Mouse (Mus musculus) C2C12 (cell line): Measurements from ENCODE around the gene Sgpp1. TPM values are rescaled to one million over a fixed set of nuclear protein-coding genes. Genes with fewer than 3 reads are reported as not detected.
A peak's percentile ranks its signal among the peaks of the same experiment; 100 is the strongest.

ENCODE experiments used
- H3K27me3 ChIP-seq: one replicate; pipeline ENCODE4 v1.6.1; 2011; ENCODE audit not compliant: control insufficient read depth, insufficient read depth, insufficient read length
- H3K36me3 ChIP-seq: one replicate; pipeline ENCODE4 v1.6.1; 2011; ENCODE audit not compliant: control insufficient read depth, insufficient read depth
- H3K4me3 ChIP-seq: one replicate; pipeline ENCODE4 v1.5.1; 2011; ENCODE audit warnings: mild to moderate bottlenecking, control low read depth; ENCODE audit not compliant: poor library complexity, insufficient read depth, severe bottlenecking
- H3K79me2 ChIP-seq: one replicate; pipeline ENCODE4 v1.6.1; 2011; ENCODE audit not compliant: control insufficient read depth, insufficient read depth
- H3K79me3 ChIP-seq: one replicate; pipeline ENCODE4 v1.6.1; 2011; ENCODE audit warnings: low read depth, control low read depth
- H3ac ChIP-seq: one replicate; pipeline ENCODE3; 2011; ENCODE audit warnings: low read depth; ENCODE audit not compliant: control insufficient read depth, insufficient read length
- CEBPB ChIP-seq: IDR thresholded peaks from one replicate; pipeline ENCODE4 v1.6.1; 2011; ENCODE audit warnings: low read depth, mild to moderate bottlenecking, control low read depth, moderate library complexity
- CTCF ChIP-seq: IDR thresholded peaks from one replicate; pipeline ENCODE4 v1.5.1; 2011; ENCODE audit not compliant: control insufficient read depth, insufficient read depth, insufficient read length
- FOSL1 ChIP-seq: IDR thresholded peaks from one replicate; pipeline ENCODE4 v1.8.0; 2011; ENCODE audit warnings: mild to moderate bottlenecking, low read length; ENCODE audit not compliant: poor library complexity, insufficient read depth, severe bottlenecking
- MAX ChIP-seq: IDR thresholded peaks from one replicate; pipeline ENCODE4 v1.6.1; 2011; ENCODE audit warnings: mild to moderate bottlenecking, control low read depth
- MYOD1 ChIP-seq: IDR thresholded peaks from one replicate; pipeline ENCODE4 v1.6.1; 2011; ENCODE audit warnings: low read depth; ENCODE audit not compliant: control insufficient read depth, insufficient read length
- MYOG ChIP-seq: IDR thresholded peaks from one replicate; pipeline ENCODE4 v1.6.1; 2011; ENCODE audit not compliant: control insufficient read depth, insufficient read length; ENCODE audit errors: extremely low read depth
- USF1 ChIP-seq: IDR thresholded peaks from one replicate; pipeline ENCODE4 v1.6.1; 2011; ENCODE audit warnings: low read depth, mild to moderate bottlenecking, control low read depth, moderate library complexity
- polyA plus RNA-seq: library from polyadenylated mRNA; unstranded; fragments of >200 nt; fragmentation: generic; extraction: Trizol; gene quantifications from one replicate; pipeline ENCODE4 v1.2.1, GENCODE M21; 2012; ENCODE audit warnings: missing spikeins

Sgpp1 gene
- polyA plus RNA-seq, 1 experiment = 9.2 TPM

GRCm38 (mm10) chr12:75740451-75740850 lies 4.9 kb upstream of the Sgpp1 start:
- Histone ChIP-seq H3K79me3 (no peaks in the 10 kb centered on the region), H3K36me3 (no peaks in the 10 kb centered on the region), H3K27me3 (no peaks in the 10 kb centered on the region), H3K4me3 (no peak overlapping the region), H3ac (no peak overlapping the region), H3K79me2 (no peaks in the 10 kb centered on the region)
- TF ChIP-seq FOSL1 (no peak), MYOD1 (no peak), CEBPB (no peak), MAX (no peak), USF1 (no peak), MYOG (no peak), CTCF (no peak)

GRCm38 (mm10) chr12:75739611-75740010 lies 4.1 kb upstream of the Sgpp1 start:
- no peaks in the 10 kb centered on the region for H3K36me3 ChIP-seq
- TF ChIP-seq CTCF = no peak
- TF ChIP-seq MAX = no peak
- no peak for TF ChIP-seq FOSL1
- TF ChIP-seq MYOG = no peak
- no peak for TF ChIP-seq CEBPB
- TF ChIP-seq MYOD1 = no peak
- TF ChIP-seq USF1 = no peak
- H3K4me3 ChIP-seq = no peak overlapping the region
- no peak overlapping the region for H3ac ChIP-seq
- H3K79me3 ChIP-seq = peaks cover 5% of the 10 kb centered on the region
- H3K79me2 ChIP-seq = peaks cover 6% of the 10 kb centered on the region
- no peaks in the 10 kb centered on the region for H3K27me3 ChIP-seq

- peaks cover 36% of the 10 kb centered on the region for H3K79me3 ChIP-seq
- no peaks in the 10 kb centered on the region for H3K27me3 ChIP-seq
- TF ChIP-seq USF1 (no peak), CEBPB (no peak), MYOD1 (no peak), FOSL1 (no peak), MYOG (no peak), MAX (no peak), CTCF (no peak)
- peaks cover 39% of the 10 kb centered on the region for H3K79me2 ChIP-seq
- no peak overlapping the region for H3ac ChIP-seq
- no peaks in the 10 kb centered on the region for H3K36me3 ChIP-seq
- H3K4me3 ChIP-seq = no peak overlapping the region
Observed at GRCm38 (mm10) chr12:75736296-75736695, 767 bp upstream of the Sgpp1 start.

GRCm38 (mm10) chr12:75734891-75735245 lies 661 bp downstream of the Sgpp1 start:
- peak overlapping the region; percentile 75 for H3K4me3 ChIP-seq
- TF ChIP-seq MYOD1 = no peak
- no peak for TF ChIP-seq MYOG
- no peak for TF ChIP-seq CEBPB
- TF ChIP-seq FOSL1 = no peak
- TF ChIP-seq MAX = no peak
- no peak for TF ChIP-seq CTCF
- TF ChIP-seq USF1 = no peak
- H3ac ChIP-seq = peak overlapping the region; percentile 74

GRCm38 (mm10) chr12:75734167-75734566 lies 1.4 kb downstream of the Sgpp1 start:
- Histone ChIP-seq H3K36me3 (no peaks in the 10 kb centered on the region), H3K79me2 (peaks cover 61% of the 10 kb centered on the region), H3K4me3 (peak overlapping the region; percentile 75), H3ac (no peak overlapping the region), H3K27me3 (no peaks in the 10 kb centered on the region), H3K79me3 (peaks cover 53% of the 10 kb centered on the region)
- no peak for TF ChIP-seq MAX
- TF ChIP-seq CEBPB = no peak
- TF ChIP-seq CTCF = no peak
- TF ChIP-seq MYOD1 = no peak
- no peak for TF ChIP-seq MYOG
- no peak for TF ChIP-seq USF1
- no peak for TF ChIP-seq FOSL1

More at GRCm38 (mm10) chr12:75734891-75735245, 661 bp downstream of the Sgpp1 start:
- Histone ChIP-seq H3K27me3 (no peaks in the 10 kb centered on the region), H3K79me3 (peaks cover 49% of the 10 kb centered on the region), H3K36me3 (no peaks in the 10 kb centered on the region), H3K79me2 (peaks cover 54% of the 10 kb centered on the region)
